Mouse (Mus musculus) brain, embryonic 14.5 days (tissue): Measurements from ENCODE around the gene Glod5. TPM values are rescaled to one million over a fixed set of nuclear protein-coding genes. Genes with fewer than 3 reads are reported as not detected.

Source experiments
- DNase-seq: peaks from one replicate; pipeline ENCODE4 v3.0.0-alpha.2; 2011; ENCODE audit warnings: low read depth
- CTCF ChIP-seq: fragments of 200-500 bp; IDR thresholded peaks from 2 replicates; pipeline ENCODE4 v1.5.1; 2012; ENCODE audit warnings: inconsistent platforms, mild to moderate bottlenecking, moderate library complexity, borderline replicate concordance; ENCODE audit not compliant: insufficient read depth, insufficient read length; ENCODE audit errors: extremely low read depth
- POLR2A ChIP-seq: fragments of 200-500 bp; IDR thresholded peaks from 2 replicates; pipeline ENCODE4 v1.6.1; 2012; ENCODE audit warnings: mild to moderate bottlenecking, inconsistent platforms, borderline replicate concordance; ENCODE audit not compliant: poor library complexity, insufficient read depth, insufficient read length, severe bottlenecking; ENCODE audit errors: extremely low read depth
- polyA plus RNA-seq: library from polyadenylated mRNA; depleted of rRNA; stranded (reverse); fragments of >200 nt; gene quantifications from 2 replicates; pipeline ENCODE4 v1.2.3, GENCODE M21; 2012

Gene Glod5
- polyA plus RNA-seq, 1 experiment = 0.33 TPM

DNA sequence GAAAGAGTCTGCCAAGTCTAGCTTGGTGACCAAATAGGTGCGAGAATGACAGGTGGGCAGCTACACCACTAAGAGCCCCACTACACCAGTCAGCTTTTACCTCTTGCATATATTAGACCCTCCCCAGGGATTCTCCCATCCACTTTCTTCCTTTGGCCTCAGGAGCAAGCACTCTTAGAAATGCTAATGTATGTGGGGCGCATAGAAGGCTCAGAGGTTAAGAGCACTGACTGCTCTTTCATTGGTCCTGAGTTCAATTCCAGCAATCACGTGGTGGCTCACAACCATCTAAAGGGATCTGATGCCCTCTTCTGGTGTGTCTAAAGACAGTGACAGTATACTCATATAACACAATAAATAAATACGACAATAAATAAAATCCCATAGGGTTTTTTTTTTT is 15.3 kb downstream of the Glod5 start:
- no peak for DNase-seq
- TF ChIP-seq POLR2A = no peak
- TF ChIP-seq CTCF = no peak

DNA sequence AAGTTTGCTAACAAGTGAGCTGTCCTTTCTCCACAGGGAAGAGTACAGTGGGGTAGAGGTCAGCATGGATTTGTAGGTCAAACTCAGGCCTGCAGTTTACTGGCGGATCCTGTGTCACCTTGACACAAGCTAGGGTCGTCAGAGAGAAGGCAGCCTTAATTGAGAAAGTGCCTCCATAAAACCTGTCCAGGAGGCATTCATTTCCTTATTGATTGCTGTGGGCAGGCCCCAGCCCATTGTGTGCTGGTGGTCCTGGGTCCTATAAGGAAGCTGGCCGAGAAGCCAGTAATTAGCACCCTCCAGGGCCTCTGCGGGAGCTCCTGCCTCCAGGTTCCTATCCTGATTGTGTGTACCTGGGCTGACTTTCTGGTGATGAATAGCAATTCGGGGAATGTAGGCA is 16.3 kb downstream of the Glod5 start:
- no peak for DNase-seq
- TF ChIP-seq CTCF = no peak
- no peak for TF ChIP-seq POLR2A

- TF ChIP-seq POLR2A (no peak), CTCF (no peak)
- no peak for DNase-seq
Observed at GRCm38 (mm10) chrX:8000546-8001192, 17.6 kb downstream of the Glod5 start.

DNA sequence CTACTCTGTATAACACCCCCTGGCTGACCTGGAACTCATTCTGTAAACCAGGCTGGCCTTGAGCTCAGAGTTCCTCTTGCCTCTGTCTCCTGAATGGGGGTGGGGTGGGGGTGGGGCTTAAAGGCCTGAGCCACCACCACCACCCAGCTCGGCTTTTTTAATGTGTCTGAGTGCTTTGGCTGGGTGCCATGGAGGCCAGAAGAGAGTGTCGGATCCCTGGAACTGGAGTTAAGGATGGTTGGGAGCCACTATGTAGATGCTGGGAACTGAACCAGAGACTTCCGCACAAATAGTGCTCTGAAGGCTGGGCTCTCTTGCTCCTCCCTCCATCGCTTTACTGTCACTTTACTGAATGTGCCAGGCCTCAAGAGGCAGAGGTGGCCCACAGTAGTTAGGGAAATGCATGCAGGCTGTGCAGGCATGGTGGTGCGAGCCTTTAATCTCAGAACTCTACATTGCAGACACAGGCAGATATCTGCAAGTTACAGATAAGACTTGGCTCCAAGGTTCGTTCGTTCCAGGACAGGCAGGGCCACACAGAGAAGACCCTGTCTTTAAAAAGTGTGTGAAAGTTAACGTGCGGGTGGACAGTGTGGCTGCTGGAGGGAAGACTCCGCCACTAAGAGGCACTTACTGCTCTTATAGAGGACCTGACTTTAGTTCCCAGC is 25.1 kb downstream of the Glod5 start:
- no peak for DNase-seq
- no peak for TF ChIP-seq CTCF
- TF ChIP-seq POLR2A = no peak

DNA sequence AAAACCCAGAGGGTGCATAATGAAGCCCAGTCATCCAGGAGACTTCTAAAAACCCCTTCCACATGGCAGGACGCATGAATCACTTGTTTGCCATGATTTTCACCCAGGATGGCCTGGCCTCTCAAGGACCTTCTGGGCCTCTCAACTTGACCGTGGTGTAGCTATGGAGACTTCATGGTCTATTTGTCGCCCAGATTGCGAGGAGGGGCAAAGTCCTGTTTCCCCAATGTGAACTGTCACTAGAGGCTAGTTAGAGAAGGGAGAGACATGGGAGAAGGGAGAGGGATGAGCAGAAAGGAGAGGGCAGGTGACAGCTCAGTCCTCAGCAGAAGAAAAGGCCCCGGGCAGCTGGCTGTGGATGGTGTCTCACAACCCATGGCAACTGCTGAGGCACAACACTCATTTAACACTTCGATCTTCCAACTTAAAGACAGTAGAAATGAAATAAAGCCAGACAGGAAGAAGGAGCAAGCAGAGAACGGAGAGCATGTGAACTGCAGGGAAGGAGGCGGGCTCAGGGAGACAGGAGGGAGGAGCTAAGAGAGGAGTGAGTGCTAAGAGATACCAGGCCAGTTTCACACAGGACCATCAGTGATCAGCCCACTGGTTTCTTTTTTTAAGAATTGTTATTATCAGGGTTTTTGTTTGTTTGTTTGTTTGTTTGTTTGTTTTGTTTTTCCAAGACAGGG is 25.8 kb downstream of the Glod5 start:
- no peak for DNase-seq
- TF ChIP-seq CTCF (no peak), POLR2A (no peak)

DNA sequence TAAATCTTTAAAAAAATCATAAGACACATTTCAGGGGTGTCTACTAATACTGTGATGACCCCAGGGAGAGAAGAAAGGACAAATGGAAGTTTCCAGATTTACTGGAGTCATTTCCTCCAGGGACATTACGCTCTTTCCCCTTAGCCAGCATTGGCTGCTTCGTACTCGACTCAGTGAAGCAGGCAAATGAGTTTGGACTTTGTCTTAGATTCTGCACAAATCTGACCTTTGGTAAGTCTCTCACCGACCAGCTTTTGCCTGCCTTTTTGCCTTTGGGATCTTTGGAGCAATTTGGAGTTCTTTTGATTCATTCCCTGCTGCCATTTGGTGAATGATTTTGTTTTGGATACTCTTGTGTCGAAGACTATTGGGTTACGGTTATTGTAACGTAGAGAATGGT is 36.9 kb downstream of the Glod5 start:
- TF ChIP-seq CTCF = no peak
- TF ChIP-seq POLR2A = no peak
- DNase-seq = no peak

DNA sequence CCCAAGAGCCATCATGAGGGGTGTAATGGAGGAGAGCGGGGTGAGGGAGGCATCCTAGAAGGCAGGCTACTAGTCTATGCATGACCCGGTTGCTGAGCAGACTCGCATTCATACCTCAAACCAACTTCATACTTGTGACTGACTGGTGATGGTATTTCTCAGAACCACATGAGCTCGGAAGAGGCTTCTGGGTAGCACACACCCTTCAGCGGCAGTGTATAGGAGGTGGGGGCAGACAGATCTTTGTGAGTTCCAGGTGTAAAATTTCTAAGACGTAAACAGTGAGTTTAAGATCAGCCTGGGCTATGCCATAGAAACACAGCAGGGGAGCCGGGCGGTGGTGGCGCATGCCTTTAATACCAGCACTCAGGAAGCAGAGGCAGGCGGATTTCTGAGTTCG is 40.4 kb downstream of the Glod5 start, which contains the start of gene Gata1:
Gene Gata1, minus strand, starts transcription at position 180 of the 400 bp plus-strand sequence.
- TF ChIP-seq POLR2A = no peak
- no peak for TF ChIP-seq CTCF
- no peak for DNase-seq

DNA sequence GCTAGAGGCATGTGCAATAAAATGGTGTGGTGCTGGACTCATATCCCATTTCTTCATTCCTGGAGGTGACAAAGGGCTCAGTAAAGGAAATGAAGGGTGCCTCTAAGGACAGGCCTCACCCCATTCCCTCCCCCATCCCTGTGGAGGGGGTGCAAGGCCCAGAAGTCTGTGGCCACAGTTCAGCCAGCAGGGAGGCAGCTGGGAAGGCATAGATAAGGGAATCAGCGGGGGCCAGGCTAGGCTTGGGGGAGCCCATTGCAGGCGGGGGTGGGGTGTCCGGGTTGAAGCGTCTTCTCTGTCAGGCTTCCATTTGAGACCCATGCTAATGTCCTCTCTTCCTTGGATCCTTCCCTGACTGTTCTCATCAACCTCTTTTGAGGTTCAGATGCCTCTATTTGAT is 47.0 kb downstream of the Glod5 start:
- TF ChIP-seq CTCF = no peak
- no peak for TF ChIP-seq POLR2A
- DNase-seq = no peak

- no peak for TF ChIP-seq CTCF
- no peak for TF ChIP-seq POLR2A
- DNase-seq = no peak
Observed at GRCm38 (mm10) chrX:7968899-7969298, 49.4 kb downstream of the Glod5 start.

GRCm38 (mm10) chrX:7968226-7968625 is 50.1 kb downstream of the Glod5 start:
- TF ChIP-seq POLR2A (no peak), CTCF (no peak)
- DNase-seq = no peak

GRCm38 (mm10) chrX:7967596-7968201 is 50.6 kb downstream of the Glod5 start:
- no peak for TF ChIP-seq POLR2A
- TF ChIP-seq CTCF = no peak
- no peak for DNase-seq

DNA sequence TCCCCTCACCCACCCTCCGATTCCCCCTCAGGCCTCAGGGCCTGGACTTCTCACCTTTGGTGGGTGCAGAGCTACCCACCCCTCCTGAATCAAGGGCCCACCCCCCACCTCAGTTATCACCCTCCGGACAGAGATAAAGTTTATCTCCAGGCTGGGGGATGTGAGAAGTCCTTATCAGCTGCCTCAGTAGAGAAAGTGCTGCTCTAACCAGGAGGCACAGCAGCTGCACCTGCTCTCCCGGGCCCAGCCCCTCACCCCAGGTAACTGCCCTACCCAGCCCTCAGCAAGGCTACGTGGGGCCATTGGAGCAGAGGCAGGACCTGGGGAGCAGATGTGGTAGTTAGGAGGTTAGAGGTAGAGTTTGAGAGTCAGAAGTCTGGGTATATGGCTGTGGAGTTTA is 52.1 kb downstream of the Glod5 start:
- TF ChIP-seq CTCF (no peak), POLR2A (no peak)
- no peak for DNase-seq
